Mouse (Mus musculus) hindbrain, embryonic 16.5 days (tissue): ENCODE measurements at regions not wholly inside any gene's neighbourhood (a gene's known extent, or its start where the extent isn't known, plus 50 kb on each side); places are given as distances from the start of the nearest gene placed in this dataset.
"Not testable (repeated sequence)": the region's sequence is repeated elsewhere in the genome, so short reads cannot be mapped to it uniquely, and the experiment has no call there.

ENCODE experiments used
- ATAC-seq: fragments of 200-750 bp; cut with Nextera tagmentation; 2 replicates; pipeline ENCODE4 v1.8.0; 2017; ENCODE audit warnings: moderate TSS enrichment, moderate library complexity
- H3K27ac ChIP-seq: fragments of 300-500 bp; sonication (generic); 2 replicates; pipeline ENCODE4 v1.5.1; 2014; ENCODE audit warnings: low read depth, mild to moderate bottlenecking, control low read depth, low read length, moderate library complexity
- H3K27me3 ChIP-seq: fragments of 300-500 bp; sonication (generic); replicated peaks from 2 replicates; pipeline ENCODE4 v1.6.1; 2014; ENCODE audit warnings: low read length; ENCODE audit not compliant: control insufficient read depth, insufficient read depth
- H3K36me3 ChIP-seq: fragments of 300-500 bp; sonication (generic); 2 replicates; pipeline ENCODE4 v1.6.1; 2014; ENCODE audit warnings: mild to moderate bottlenecking, low read length, moderate library complexity, mixed read lengths; ENCODE audit not compliant: control insufficient read depth, insufficient read depth
- H3K4me1 ChIP-seq: fragments of 300-500 bp; sonication (generic); 2 replicates; pipeline ENCODE4 v1.6.1; 2014; ENCODE audit warnings: low read depth, low read length; ENCODE audit not compliant: control insufficient read depth, insufficient read depth
- H3K4me2 ChIP-seq: fragments of 300-500 bp; sonication (generic); 2 replicates; pipeline ENCODE4 v1.6.1; 2014; ENCODE audit warnings: mild to moderate bottlenecking, low read length, control low read depth, moderate library complexity
- H3K4me3 ChIP-seq: fragments of 300-500 bp; sonication (generic); 2 replicates; pipeline ENCODE4 v1.5.1; 2014; ENCODE audit warnings: mild to moderate bottlenecking, low read length, control low read depth, moderate library complexity
- H3K9ac ChIP-seq: fragments of 300-500 bp; sonication (generic); 2 replicates; pipeline ENCODE4 v1.6.1; 2014; ENCODE audit warnings: low read depth, mild to moderate bottlenecking, control low read depth, low read length, moderate library complexity
- H3K9me3 ChIP-seq: fragments of 300-500 bp; sonication (generic); 2 replicates; pipeline ENCODE4 v1.6.1; 2014; ENCODE audit warnings: mild to moderate bottlenecking, low read length, moderate library complexity; ENCODE audit not compliant: control insufficient read depth
- WGBS: fragments of 180-500 bp; shearing (Covaris S2); extraction: QIAGEN DNeasy Blood & Tissue Kit; methylation state at CpG from one replicate; pipeline ENCODE4 v1.1.7; 2014; 5-methylcytosine and 5-hydroxymethylcytosine counted together

DNA sequence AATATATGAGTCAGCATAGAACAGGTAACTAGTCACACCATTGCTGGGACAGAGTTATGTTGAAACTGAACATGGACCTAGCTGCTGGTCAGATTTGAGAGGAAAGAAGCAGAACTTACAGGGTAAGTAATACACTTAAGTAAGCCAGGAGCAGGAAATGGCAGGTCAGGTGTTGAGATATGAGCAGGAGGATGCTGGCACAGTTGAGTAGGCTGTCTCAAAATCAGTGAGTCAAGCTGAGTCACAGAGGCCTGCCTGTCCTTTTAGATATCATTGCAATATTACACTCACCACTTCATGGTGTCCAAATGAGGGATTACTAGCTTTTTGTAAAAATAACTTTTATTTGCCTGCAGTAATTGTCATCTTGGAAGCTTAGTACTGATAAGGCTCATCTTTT is 182.6 kb upstream of the Kcnj3 start:
- Histone ChIP-seq H3K4me2 (no peak overlapping the region), H3K4me3 (no peak overlapping the region), H3K9ac (no peak overlapping the region), H3K27me3 (no peaks in the 10 kb centered on the region), H3K9me3 (no peaks in the 10 kb centered on the region), H3K27ac (no peak overlapping the region), H3K4me1 (no peaks in the 10 kb centered on the region), H3K36me3 (no peaks in the 10 kb centered on the region)
- no peak for ATAC-seq

DNA sequence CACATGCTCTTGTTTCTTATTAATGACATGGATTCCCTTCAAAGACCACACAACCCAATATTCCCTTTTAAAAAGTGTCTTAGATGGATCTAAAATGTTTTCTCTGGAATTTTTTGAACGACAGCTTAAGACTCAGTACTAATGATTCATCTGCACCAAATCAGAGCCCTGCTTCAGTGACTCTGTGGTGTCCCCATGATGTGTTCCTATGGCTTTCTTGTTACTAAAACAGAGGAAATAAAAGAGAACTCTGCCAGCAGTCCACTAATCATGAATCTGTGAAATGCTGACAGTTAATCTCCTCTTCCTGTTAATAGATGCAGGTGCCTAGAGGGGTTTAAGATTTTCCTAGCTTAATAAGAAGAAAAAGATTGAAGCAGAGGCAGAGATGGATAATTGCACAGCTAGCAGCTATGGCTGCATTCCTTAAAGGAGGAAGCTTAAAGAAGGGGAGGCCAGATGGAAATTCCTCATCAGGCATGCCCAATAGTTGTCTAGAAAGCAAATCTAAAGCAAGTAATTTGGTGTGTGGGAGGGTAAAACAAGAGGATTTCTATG is 173.0 kb upstream of the Kcnj3 start:
- H3K4me2 ChIP-seq, result no peak overlapping the region
- H3K9ac ChIP-seq, result no peak overlapping the region
- no peak overlapping the region for H3K4me3 ChIP-seq
- H3K9me3 ChIP-seq, result no peaks in the 10 kb centered on the region
- no peaks in the 10 kb centered on the region for H3K36me3 ChIP-seq
- no peak overlapping the region for H3K27ac ChIP-seq
- no peak for ATAC-seq
- no peaks in the 10 kb centered on the region for H3K4me1 ChIP-seq
- 53% methylated on average over 1 of the region's 1 CpGs for WGBS
- no peaks in the 10 kb centered on the region for H3K27me3 ChIP-seq

DNA sequence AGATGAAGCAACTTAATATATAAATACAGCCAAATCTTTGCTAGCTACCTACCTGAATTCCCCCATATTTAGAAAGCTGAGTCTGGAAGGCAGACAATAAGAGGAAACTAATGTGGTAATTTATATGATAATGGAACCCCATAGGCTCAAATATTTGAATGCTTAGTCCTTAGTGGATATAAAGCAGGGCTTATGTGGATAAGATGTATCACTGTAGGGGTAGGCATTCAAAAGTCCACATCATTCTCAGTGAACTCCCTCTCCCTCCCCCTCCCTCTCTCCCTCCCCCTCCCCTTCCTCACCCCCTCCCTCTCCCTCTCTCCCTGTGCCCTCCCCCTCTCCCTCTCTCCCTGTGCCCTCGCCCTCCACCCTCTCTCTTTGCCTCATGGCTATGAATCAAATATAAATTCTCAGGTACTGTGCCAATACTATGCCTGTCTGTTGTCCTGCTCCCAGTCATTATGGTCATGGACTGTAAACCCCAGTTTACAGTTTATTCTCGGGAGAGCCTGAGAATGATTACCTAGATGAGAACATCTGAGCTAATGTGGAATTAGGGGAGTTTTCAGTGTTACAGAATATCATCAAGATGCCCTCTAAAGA is 171.8 kb upstream of the Kcnj3 start:
- Histone ChIP-seq H3K36me3 (no peaks in the 10 kb centered on the region), H3K4me2 (no peak overlapping the region), H3K4me3 (no peak overlapping the region), H3K27me3 (no peaks in the 10 kb centered on the region), H3K9me3 (no peaks in the 10 kb centered on the region), H3K9ac (no peak overlapping the region), H3K4me1 (no peaks in the 10 kb centered on the region), H3K27ac (no peak overlapping the region)
- 70% methylated on average over 2 of the region's 2 CpGs for WGBS
- no peak for ATAC-seq

DNA sequence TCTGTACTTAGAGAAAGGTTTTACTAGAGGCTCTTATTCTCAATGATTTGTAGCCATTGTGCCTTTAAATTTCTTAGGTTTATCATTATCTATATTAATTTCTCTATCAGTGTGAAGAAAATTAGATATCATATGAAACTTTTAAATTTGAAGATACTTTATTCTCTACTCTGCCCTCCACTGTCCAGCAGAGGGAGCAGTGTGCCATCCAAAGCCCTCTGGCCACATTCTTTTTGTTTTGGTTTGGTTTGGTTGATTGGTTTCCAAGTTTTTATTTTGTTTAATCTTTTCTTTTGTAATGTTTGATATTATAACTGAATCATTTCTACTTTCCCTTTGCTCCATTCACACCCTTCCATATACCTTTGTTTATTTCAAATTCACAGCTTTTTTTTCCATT is 129.4 kb upstream of the Kcnj3 start:
- no peak overlapping the region for H3K4me3 ChIP-seq
- no peaks in the 10 kb centered on the region for H3K27me3 ChIP-seq
- ATAC-seq, result no peak
- no peaks in the 10 kb centered on the region for H3K4me1 ChIP-seq
- no peaks in the 10 kb centered on the region for H3K9me3 ChIP-seq
- no peak overlapping the region for H3K27ac ChIP-seq
- no peak overlapping the region for H3K9ac ChIP-seq
- H3K4me2 ChIP-seq, result no peak overlapping the region
- no peaks in the 10 kb centered on the region for H3K36me3 ChIP-seq

DNA sequence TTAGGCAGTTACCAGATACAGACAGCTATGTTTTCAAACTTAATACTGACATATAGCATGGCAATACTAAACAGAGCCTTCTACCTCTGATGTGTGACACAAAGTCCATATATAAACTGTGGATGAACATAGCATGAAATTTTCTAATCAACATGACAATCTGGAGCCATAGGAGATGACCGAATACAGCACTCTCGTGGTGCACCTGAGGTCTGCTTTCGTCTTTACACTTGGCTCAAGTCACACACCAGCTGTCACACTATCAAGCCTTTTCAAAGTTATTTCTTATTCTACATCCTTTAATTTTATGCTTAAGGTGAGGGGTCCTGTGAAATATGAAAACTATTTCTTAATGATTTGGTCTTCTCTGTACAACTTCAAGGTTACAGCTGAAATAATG is 120.1 kb upstream of the Kcnj3 start:
- no peak overlapping the region for H3K4me2 ChIP-seq
- H3K4me3 ChIP-seq, result no peak overlapping the region
- no peak overlapping the region for H3K27ac ChIP-seq
- no peaks in the 10 kb centered on the region for H3K9me3 ChIP-seq
- H3K27me3 ChIP-seq, result no peaks in the 10 kb centered on the region
- peak; percentile 42; the same call in 1 of the 2 replicates for ATAC-seq
- H3K9ac ChIP-seq, result no peak overlapping the region
- no peaks in the 10 kb centered on the region for H3K36me3 ChIP-seq
- WGBS, result 64% methylated on average over 3 of the region's 3 CpGs
- H3K4me1 ChIP-seq, result no peaks in the 10 kb centered on the region

DNA sequence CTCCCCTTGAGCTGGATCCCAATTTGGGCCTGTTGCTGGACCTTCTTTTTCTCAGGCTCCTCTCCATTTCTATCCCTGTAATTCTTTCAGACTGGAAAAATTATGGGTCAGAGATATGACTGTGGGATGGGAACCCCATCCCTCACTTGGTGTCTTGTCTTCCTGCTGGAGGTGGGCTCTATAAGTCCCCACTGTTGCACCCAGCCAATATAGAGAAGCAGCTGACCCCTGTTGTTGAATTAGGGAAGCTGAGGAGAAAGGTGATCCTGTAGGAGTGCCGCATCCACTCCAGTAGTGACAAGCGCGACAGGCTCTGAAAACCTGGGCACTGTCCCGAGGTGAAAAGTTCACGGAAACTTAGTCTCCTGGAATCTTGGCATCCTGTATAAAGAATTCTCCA is 81.7 kb upstream of the Kcnj3 start:
- H3K9me3 ChIP-seq, H3K27me3 ChIP-seq, ATAC-seq, H3K27ac ChIP-seq, H3K36me3 ChIP-seq, H3K4me3 ChIP-seq, H3K4me1 ChIP-seq, H3K4me2 ChIP-seq, H3K9ac ChIP-seq: not testable (repeated sequence)
- 86% methylated on average over 5 of the region's 5 CpGs for WGBS
